Mouse (Mus musculus) heart, adult 18-20 months (tissue): ENCODE data around the gene Mfsd6l. TPM values are rescaled to one million over a fixed set of nuclear protein-coding genes. Genes with fewer than 3 reads are reported as not detected.
A peak's percentile ranks its signal among the peaks of the same experiment; 100 is the strongest.

Experiments
- DNase-seq, 2 experiments: peaks; one replicate each; pipeline ENCODE4 v3.0.0; 2021 to 2022; ENCODE audit warnings: mixed read lengths in 1 of 2
- long read RNA-seq, 2 experiments: library from polyadenylated mRNA; stranded (forward); transcript quantifications; one replicate each; pipeline ENCODE4 v2.0.0; 2021
- total RNA-seq, 2 experiments: library from RNA; stranded (reverse); gene quantifications; 2 replicates each; pipeline ENCODE4 v1.2.3; 2021

The Mfsd6l gene
- total RNA-seq: under 1 TPM; 0.12 to 0.13 TPM
- long read RNA-seq, experiment 1: 0 reads
- long read RNA-seq, experiment 2: 0 reads

- no peak for DNase-seq
Observed at GRCm38 (mm10) chr11:68555918-68556584, at the start of gene Mfsd6l. Mfsd6l (plus strand) TSS chr11:68556186.

GRCm38 (mm10) chr11:68507246-68507645 lies 48.7 kb upstream of the Mfsd6l start:
- DNase-seq: no peak

GRCm38 (mm10) chr11:68508619-68509018 lies 47.4 kb upstream of the Mfsd6l start:
- DNase-seq: no peak

- no peak for DNase-seq
Observed at GRCm38 (mm10) chr11:68509194-68509593, 46.8 kb upstream of the Mfsd6l start.

GRCm38 (mm10) chr11:68513969-68514368 lies 42.0 kb upstream of the Mfsd6l start:
- no peak for DNase-seq

- DNase-seq: no peak
Observed at GRCm38 (mm10) chr11:68519362-68519761, 36.6 kb upstream of the Mfsd6l start.

- no peak for DNase-seq
Observed at GRCm38 (mm10) chr11:68519815-68520214, 36.2 kb upstream of the Mfsd6l start.

GRCm38 (mm10) chr11:68520439-68520838 lies 35.5 kb upstream of the Mfsd6l start:
- no peak for DNase-seq

GRCm38 (mm10) chr11:68521352-68521751 lies 34.6 kb upstream of the Mfsd6l start:
- DNase-seq: no peak

GRCm38 (mm10) chr11:68526441-68526840 lies 29.5 kb upstream of the Mfsd6l start:
- DNase-seq: no peak

GRCm38 (mm10) chr11:68531066-68531806 lies 24.8 kb upstream of the Mfsd6l start:
- peak; percentile 51 to 57 for DNase-seq

GRCm38 (mm10) chr11:68531941-68532535 lies 23.9 kb upstream of the Mfsd6l start:
- no peak for DNase-seq

- no peak for DNase-seq
Observed at GRCm38 (mm10) chr11:68532773-68533172, 23.2 kb upstream of the Mfsd6l start.

- DNase-seq: no peak
Observed at GRCm38 (mm10) chr11:68533971-68534475, 22.0 kb upstream of the Mfsd6l start.

GRCm38 (mm10) chr11:68536026-68536425 lies 20.0 kb upstream of the Mfsd6l start:
- DNase-seq: no peak

GRCm38 (mm10) chr11:68536465-68536864 lies 19.5 kb upstream of the Mfsd6l start:
- DNase-seq: no peak

GRCm38 (mm10) chr11:68539621-68540020 lies 16.4 kb upstream of the Mfsd6l start:
- no peak for DNase-seq

GRCm38 (mm10) chr11:68544554-68544953 lies 11.4 kb upstream of the Mfsd6l start:
- peak; percentile 29 to 67 for DNase-seq

- peak in 1 of 2 experiments; percentile 24 for DNase-seq
Observed at GRCm38 (mm10) chr11:68545172-68545571, 10.8 kb upstream of the Mfsd6l start.

GRCm38 (mm10) chr11:68545682-68546222 lies 10.2 kb upstream of the Mfsd6l start:
- DNase-seq: no peak

- DNase-seq: no peak
Observed at GRCm38 (mm10) chr11:68547484-68547883, 8.5 kb upstream of the Mfsd6l start.

GRCm38 (mm10) chr11:68549597-68549996 lies 6.4 kb upstream of the Mfsd6l start:
- DNase-seq: no peak

GRCm38 (mm10) chr11:68550358-68550757 lies 5.6 kb upstream of the Mfsd6l start:
- no peak for DNase-seq
